Mouse (Mus musculus): Measurements from ENCODE around the gene Oas2.

- TF ChIP-seq MAX (IDR thresholded peaks at IDR 0.05): no peak
- no peak for TF ChIP-seq CTCF (IDR thresholded peaks at IDR 0.05; ENCODE audit: control insufficient read depth, insufficient read depth, insufficient read length)
- no peak for TF ChIP-seq MYOD1 (IDR thresholded peaks at IDR 0.05; ENCODE audit: control insufficient read depth, insufficient read length, low read depth)
Measured at GRCm38 (mm10) chr5:120721005-120721404, 28.6 kb downstream of the Oas2 start.

Measured in C2C12 (cell line).